Mouse (Mus musculus): ENCODE data around the gene Fam20b.

Fam20b gene

GRCm38 (mm10) chr1:156635148-156635547 lies 83.7 kb downstream of the Fam20b start:
- WGBS = 77% methylated on average over 2 of the region's 2 CpGs

GRCm38 (mm10) chr1:156633095-156633494 lies 85.8 kb downstream of the Fam20b start:
- WGBS = 68% methylated on average over 10 of the region's 10 CpGs

GRCm38 (mm10) chr1:156629984-156630383 lies 88.9 kb downstream of the Fam20b start:
- 61% methylated on average over 8 of the region's 8 CpGs for WGBS

Data from cerebral cortex, adult 2 months (tissue).